Mouse (Mus musculus) myocyte (in vitro differentiated cells): ENCODE measurements around the gene Scn1b.

ENCODE experiments used
- MAX ChIP-seq: IDR thresholded peaks from one replicate; pipeline ENCODE4 v1.6.1; 2011; ENCODE audit warnings: low read depth, mild to moderate bottlenecking, control low read depth
- POLR2A ChIP-seq: IDR thresholded peaks from one replicate; pipeline ENCODE4 v1.6.1; 2011; ENCODE audit warnings: low read depth, mild to moderate bottlenecking, control low read depth, moderate library complexity; ENCODE audit not compliant: insufficient read length
- USF1 ChIP-seq: IDR thresholded peaks from one replicate; pipeline ENCODE4 v1.6.1; 2011; ENCODE audit warnings: low read depth, mild to moderate bottlenecking, control low read depth, moderate library complexity

GRCm38 (mm10) chr7:31130841-31131240 lies 4.0 kb upstream of the Scn1b start:
- no peak for TF ChIP-seq MAX
- TF ChIP-seq POLR2A: no peak
- TF ChIP-seq USF1: no peak
